ENCODE assay signal across 10 mouse cellular contexts in the genomic region with DNA sequence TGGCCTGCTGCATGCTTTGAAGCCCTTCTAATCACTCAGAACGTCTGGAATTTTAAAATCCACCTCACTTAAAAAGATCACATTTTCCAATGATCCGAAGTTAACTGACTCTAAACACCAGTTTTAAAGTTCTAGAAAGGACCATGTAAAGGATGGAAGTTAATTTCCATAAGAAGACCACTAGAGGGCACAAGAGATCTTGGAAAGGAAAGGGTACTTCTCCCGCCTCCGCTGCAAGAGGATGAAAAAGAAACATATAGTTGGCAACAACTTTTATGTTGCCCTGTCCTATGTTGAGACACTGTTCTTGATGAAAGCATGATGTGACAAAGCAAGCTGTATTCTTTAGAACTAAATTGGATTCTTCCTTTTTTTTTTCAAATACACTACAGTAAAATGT. TPM values are rescaled to one million over a fixed set of nuclear protein-coding genes. Genes with fewer than 3 reads are reported as not detected.
DNase-seq lines count a peak whose midpoint lies in the region; ATAC-seq and TF ChIP-seq lines count a peak whose summit lies in the region.
"Had no signal": no experiment of that assay in that cellular context is flagged by ENCODE, and none has a peak within 500 bp of the region (broad histone marks: within the 10 kb centered on the region; RNA-seq: fewer than 3 reads in every experiment).

No protein-coding gene starts in this region.

- H3K9ac ChIP-seq in forebrain, embryonic 13.5 days = no peak overlapping the region
- H3K9ac ChIP-seq in forebrain, embryonic 12.5 days = no peak overlapping the region
- H3K9ac ChIP-seq in liver, embryonic 14.5 days (replicated peaks) = no peak overlapping the region
- no peak overlapping the region for H3K9ac ChIP-seq in liver, embryonic 12.5 days
- no peak overlapping the region for H3K9ac ChIP-seq in midbrain, embryonic 15.5 days
- H3K9ac ChIP-seq: heart, embryonic 13.5 days; neural tube, embryonic 12.5 days had no signal

- H3K9me3 ChIP-seq in forebrain, embryonic 13.5 days (replicated peaks) = no peaks in the 10 kb centered on the region
- no peaks in the 10 kb centered on the region for H3K9me3 ChIP-seq in forebrain, embryonic 12.5 days
- no peaks in the 10 kb centered on the region for H3K9me3 ChIP-seq in liver, embryonic 14.5 days (ENCODE audit: control insufficient read depth, low read length)
- H3K9me3 ChIP-seq in liver, embryonic 12.5 days (replicated peaks) = no peaks in the 10 kb centered on the region
- H3K9me3 ChIP-seq in midbrain, embryonic 15.5 days = no peaks in the 10 kb centered on the region
- H3K9me3 ChIP-seq: heart, embryonic 13.5 days; neural tube, embryonic 12.5 days had no signal

- peak; percentile 54 for ATAC-seq in forebrain, embryonic 13.5 days
- no peak; the same call in 1 of the 2 replicates for ATAC-seq in forebrain, embryonic 12.5 days (ENCODE audit: low FRiP score)
- ATAC-seq in liver, embryonic 14.5 days (ENCODE audit: insufficient read depth) = no peak
- ATAC-seq in liver, embryonic 12.5 days = no peak
- peak; percentile 62; the same call in 1 of the 2 replicates for ATAC-seq in midbrain, embryonic 15.5 days (replicated peaks)

- no peak overlapping the region for H3K4me3 ChIP-seq in forebrain, embryonic 13.5 days
- no peak overlapping the region for H3K4me3 ChIP-seq in forebrain, embryonic 12.5 days (replicated peaks)
- H3K4me3 ChIP-seq in liver, embryonic 14.5 days (ENCODE audit: insufficient read depth in 1 of 2, low read depth in 2 of 2, low read length in 2 of 2) = no peak overlapping the region
- no peak overlapping the region for H3K4me3 ChIP-seq in liver, embryonic 12.5 days
- no peak overlapping the region for H3K4me3 ChIP-seq in midbrain, embryonic 15.5 days
- H3K4me3 ChIP-seq: heart, embryonic 13.5 days; neural tube, embryonic 12.5 days had no signal

- no peak for TF ChIP-seq EP300 in liver, embryonic 14.5 days (IDR thresholded peaks at IDR 0.05; ENCODE audit: low read depth)

- H3K36me3 ChIP-seq in forebrain, embryonic 13.5 days (ENCODE audit: poor library complexity, severe bottlenecking) = no peaks in the 10 kb centered on the region
- no peaks in the 10 kb centered on the region for H3K36me3 ChIP-seq in forebrain, embryonic 12.5 days (replicated peaks)
- no peaks in the 10 kb centered on the region for H3K36me3 ChIP-seq in liver, embryonic 14.5 days (replicated peaks; ENCODE audit: control insufficient read depth, insufficient read depth, low read depth)
- H3K36me3 ChIP-seq in liver, embryonic 12.5 days = no peaks in the 10 kb centered on the region
- no peaks in the 10 kb centered on the region for H3K36me3 ChIP-seq in midbrain, embryonic 15.5 days (replicated peaks)
- H3K36me3 ChIP-seq: heart, embryonic 13.5 days; neural tube, embryonic 12.5 days had no signal

- TF ChIP-seq CTCF in liver, embryonic 14.5 days (IDR thresholded peaks at IDR 0.05; ENCODE audit: low read depth) = peak; percentile 48; the same call in 1 of the 2 replicates

- 11% methylated on average over 4 of the region's 4 CpGs for WGBS in forebrain, embryonic 13.5 days
- 11% methylated on average over 4 of the region's 4 CpGs for WGBS in forebrain, embryonic 12.5 days
- WGBS in liver, embryonic 14.5 days (ENCODE audit: insufficient replicate concordance) = 8% methylated on average over 4 of the region's 4 CpGs
- WGBS in liver, embryonic 12.5 days (ENCODE audit: insufficient replicate concordance) = 13% methylated on average over 4 of the region's 4 CpGs
- WGBS in midbrain, embryonic 15.5 days = 15% methylated on average over 4 of the region's 4 CpGs

- peaks cover 21% of the 10 kb centered on the region for H3K4me1 ChIP-seq in forebrain, embryonic 13.5 days
- H3K4me1 ChIP-seq in forebrain, embryonic 12.5 days = peaks cover 13% of the 10 kb centered on the region
- no peaks in the 10 kb centered on the region for H3K4me1 ChIP-seq in liver, embryonic 14.5 days (replicated peaks; ENCODE audit: control insufficient read depth in 2 of 2, insufficient read depth in 2 of 2, low read length in 1 of 2)
- H3K4me1 ChIP-seq in liver, embryonic 12.5 days = no peaks in the 10 kb centered on the region
- H3K4me1 ChIP-seq in midbrain, embryonic 15.5 days = no peaks in the 10 kb centered on the region

- H3K27ac ChIP-seq in forebrain, embryonic 13.5 days = no peak overlapping the region
- H3K27ac ChIP-seq in forebrain, embryonic 12.5 days = no peak overlapping the region
- H3K27ac ChIP-seq in liver, embryonic 14.5 days = no peak overlapping the region
- H3K27ac ChIP-seq in liver, embryonic 12.5 days = no peak overlapping the region
- H3K27ac ChIP-seq in midbrain, embryonic 15.5 days = no peak overlapping the region
- H3K27ac ChIP-seq: heart, embryonic 13.5 days; neural tube, embryonic 12.5 days had no signal

- peaks cover 12% of the 10 kb centered on the region; the same call in 1 of the 2 replicates for H3K27me3 ChIP-seq in forebrain, embryonic 13.5 days
- H3K27me3 ChIP-seq in forebrain, embryonic 12.5 days = peaks cover 20% of the 10 kb centered on the region
- H3K27me3 ChIP-seq in liver, embryonic 14.5 days (ENCODE audit: control insufficient read depth, insufficient read depth, low read length) = no peaks in the 10 kb centered on the region
- H3K27me3 ChIP-seq in liver, embryonic 12.5 days (replicated peaks) = no peaks in the 10 kb centered on the region
- H3K27me3 ChIP-seq in midbrain, embryonic 15.5 days (replicated peaks) = 0 out of 2 replicates have a peak, but pooled peaks cover 4% of the 10 kb centered on the region
- H3K27me3 ChIP-seq: neural tube, embryonic 12.5 days had no signal

- DNase-seq in liver, embryonic 14.5 days (ENCODE audit: low read depth in 3 of 3, low spot score in 3 of 3) = peak in 1 of 3 experiments; percentile 3
- DNase-seq in embryo, embryonic 11.5 days (ENCODE audit: low read depth, low spot score) = peak; percentile 23
- no peak for DNase-seq in urinary bladder, postnatal 14 days (ENCODE audit: low spot score)
- DNase-seq in gastrocnemius, adult 8-10 months (ENCODE audit: low spot score in 2 of 2) = no peak

- no peak overlapping the region for H3K4me2 ChIP-seq in forebrain, embryonic 13.5 days
- no peak overlapping the region for H3K4me2 ChIP-seq in forebrain, embryonic 12.5 days
- no peak overlapping the region for H3K4me2 ChIP-seq in liver, embryonic 14.5 days (ENCODE audit: low read depth)
- no peak overlapping the region for H3K4me2 ChIP-seq in liver, embryonic 12.5 days
- no peak overlapping the region for H3K4me2 ChIP-seq in midbrain, embryonic 15.5 days
- H3K4me2 ChIP-seq: heart, embryonic 13.5 days; neural tube, embryonic 12.5 days had no signal

RNA-seq across cellular contexts. Expression of a gene that starts 22.6 kb away (rescaled TPM):
- polyA plus RNA-seq in forebrain, embryonic 13.5 days (2015; fragmentation: Nextera tagmentation; extraction: Ambion mirVana) = 35.0 and 35.5 TPM in 2 replicates
- polyA plus RNA-seq in forebrain, embryonic 12.5 days (2016; fragmentation: Nextera tagmentation; extraction: Ambion mirVana) = 37.9 and 41.7 TPM in 2 replicates
- polyA plus RNA-seq in liver, embryonic 14.5 days (2012; rRNA removed) = 4.3 and 10.3 TPM in 2 replicates
- polyA plus RNA-seq in liver, embryonic 14.5 days (2014; fragmentation: Nextera tagmentation; extraction: Ambion mirVana) = 18.2 and 18.9 TPM in 2 replicates
- polyA plus RNA-seq in liver, embryonic 12.5 days (2016; fragmentation: Nextera tagmentation; extraction: Ambion mirVana) = 24.7 TPM in 2 replicates
- polyA plus RNA-seq in midbrain, embryonic 15.5 days (2015; fragmentation: Nextera tagmentation; extraction: Ambion mirVana) = 23.8 and 25.1 TPM in 2 replicates
- total RNA-seq in gastrocnemius, adult 8-10 months (2022) = 10 to 100 TPM; 13.5 to 17.8 (median 14.6) TPM

RNA-seq across cellular contexts. Expression of a gene that starts 22.9 kb away (rescaled TPM):
- polyA plus RNA-seq in forebrain, embryonic 13.5 days (2015; fragmentation: Nextera tagmentation; extraction: Ambion mirVana) = 2.0 and 2.3 TPM in 2 replicates
- polyA plus RNA-seq in forebrain, embryonic 12.5 days (2016; fragmentation: Nextera tagmentation; extraction: Ambion mirVana) = 1.1 and 1.2 TPM in 2 replicates
- 0.06 TPM in 1 of 2 replicates, not detected in the other for polyA plus RNA-seq in liver, embryonic 14.5 days (2012; rRNA removed)
- polyA plus RNA-seq in liver, embryonic 14.5 days (2014; fragmentation: Nextera tagmentation; extraction: Ambion mirVana) = not detected in 2 replicates
- polyA plus RNA-seq in liver, embryonic 12.5 days (2016; fragmentation: Nextera tagmentation; extraction: Ambion mirVana) = not detected in 2 replicates
- polyA plus RNA-seq in midbrain, embryonic 15.5 days (2015; fragmentation: Nextera tagmentation; extraction: Ambion mirVana) = 3.5 and 3.7 TPM in 2 replicates
- not detected for total RNA-seq in gastrocnemius, adult 8-10 months (2022)

RNA-seq across cellular contexts. Expression of a gene that starts 55.6 kb away (rescaled TPM):
- 134 TPM in 2 replicates for polyA plus RNA-seq in forebrain, embryonic 13.5 days (2015; fragmentation: Nextera tagmentation; extraction: Ambion mirVana)
- 124 and 132 TPM in 2 replicates for polyA plus RNA-seq in forebrain, embryonic 12.5 days (2016; fragmentation: Nextera tagmentation; extraction: Ambion mirVana)
- 17.2 and 29.9 TPM in 2 replicates for polyA plus RNA-seq in liver, embryonic 14.5 days (2012; rRNA removed)
- 70.2 and 73.7 TPM in 2 replicates for polyA plus RNA-seq in liver, embryonic 14.5 days (2014; fragmentation: Nextera tagmentation; extraction: Ambion mirVana)
- polyA plus RNA-seq in liver, embryonic 12.5 days (2016; fragmentation: Nextera tagmentation; extraction: Ambion mirVana) = 85.9 and 92.8 TPM in 2 replicates
- 116 and 120 TPM in 2 replicates for polyA plus RNA-seq in midbrain, embryonic 15.5 days (2015; fragmentation: Nextera tagmentation; extraction: Ambion mirVana)
- total RNA-seq in gastrocnemius, adult 8-10 months (2022) = 10 to 100 TPM; 48.5 to 56.4 (median 53.6) TPM

Comparison
In these comparisons a context has a peak if more than half of its experiments do, and no peak if none do; other contexts are left out.
1. ATAC-seq: peak in forebrain, embryonic 13.5 days (single experiment) and midbrain, embryonic 15.5 days (single experiment); none in forebrain, embryonic 12.5 days (single experiment), liver, embryonic 14.5 days (single experiment) and liver, embryonic 12.5 days (single experiment).